Mouse (Mus musculus): ENCODE measurements around the gene Fam227a.

The Fam227a gene

GRCm38 (mm10) chr15:79617135-79617534, 41.6 kb downstream of the Fam227a start:
- DNase-seq (ENCODE audit: low read depth, low spot score): peak; percentile 66

- DNase-seq (ENCODE audit: low read depth, low spot score): peak; percentile 33
Measured at GRCm38 (mm10) chr15:79616729-79617128, 42.0 kb downstream of the Fam227a start.

GRCm38 (mm10) chr15:79615501-79615900, 43.3 kb downstream of the Fam227a start:
- DNase-seq (ENCODE audit: low read depth, low spot score): no peak

GRCm38 (mm10) chr15:79609226-79609625, 49.5 kb downstream of the Fam227a start:
- DNase-seq (ENCODE audit: low read depth, low spot score): peak; percentile 70

GRCm38 (mm10) chr15:79608214-79608613, 50.5 kb downstream of the Fam227a start:
- no peak for DNase-seq (ENCODE audit: low read depth, low spot score)

- peak; percentile 24 for DNase-seq (ENCODE audit: low read depth, low spot score)
Measured at GRCm38 (mm10) chr15:79607757-79608156, 51.0 kb downstream of the Fam227a start.

GRCm38 (mm10) chr15:79606161-79606560, 52.6 kb downstream of the Fam227a start:
- DNase-seq (ENCODE audit: low read depth, low spot score): no peak

- DNase-seq (ENCODE audit: low read depth, low spot score): peak; percentile 91
Measured at GRCm38 (mm10) chr15:79604990-79605665, 53.6 kb downstream of the Fam227a start, which contains the start of gene Dmc1. TSS of gene Dmc1 (minus strand) at chr15:79605109.

- no peak for DNase-seq (ENCODE audit: low read depth, low spot score)
Measured at GRCm38 (mm10) chr15:79600176-79600575, 58.6 kb downstream of the Fam227a start.

- no peak for DNase-seq (ENCODE audit: low read depth, low spot score)
Measured at GRCm38 (mm10) chr15:79598715-79599114, 60.0 kb downstream of the Fam227a start.

GRCm38 (mm10) chr15:79581581-79581980, 77.2 kb downstream of the Fam227a start:
- no peak for DNase-seq (ENCODE audit: low read depth, low spot score)

GRCm38 (mm10) chr15:79577671-79578426, 80.9 kb downstream of the Fam227a start:
- no peak for DNase-seq (ENCODE audit: low read depth, low spot score)

GRCm38 (mm10) chr15:79576947-79577346, 81.8 kb downstream of the Fam227a start:
- no peak for DNase-seq (ENCODE audit: low read depth, low spot score)

- DNase-seq (ENCODE audit: low read depth, low spot score): no peak
Measured at GRCm38 (mm10) chr15:79575543-79576222, 83.1 kb downstream of the Fam227a start.

- no peak for DNase-seq (ENCODE audit: low read depth, low spot score)
Measured at GRCm38 (mm10) chr15:79562417-79562816, 96.3 kb downstream of the Fam227a start.

- DNase-seq (ENCODE audit: low read depth, low spot score): no peak
Measured at GRCm38 (mm10) chr15:79559649-79560048, 99.1 kb downstream of the Fam227a start.

Measured in ES-CJ7 (cell line).